Mouse (Mus musculus): Measurements from ENCODE around the gene Adora2a. TPM values are rescaled to one million over a fixed set of nuclear protein-coding genes. Genes with fewer than 3 reads are reported as not detected.
"Not testable (repeated sequence)": the region's sequence is repeated elsewhere in the genome, so short reads cannot be mapped to it uniquely, and the experiment has no call there.

Adora2a gene
- 1 to 10 TPM; 2.7 to 2.9 TPM for total RNA-seq (2021)
- long read RNA-seq, experiment 1, partial matches to known transcripts: 0 of 1 reads
- long read RNA-seq, experiment 1, other reads (novel, unspliced or antisense): 1 of 1 reads
- long read RNA-seq, experiment 2, partial matches to known transcripts: 0 of 1 reads
- long read RNA-seq, experiment 2, other reads (novel, unspliced or antisense): 0 of 1 reads

DNA sequence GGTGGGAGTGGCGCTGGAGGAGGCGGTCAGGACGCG, at the start of gene Adora2a:
Gene Adora2a (plus strand): TSS at position 6 of the 36 bp plus-strand sequence.
- intact Hi-C loops (cut with DNase I; ENCODE audit: low total_unique reads): loop anchor here (5.0 kb wide), 2 partner anchors 121 to 171 kb away; no protein-coding TSS in a partner anchor
- no peak for DNase-seq

GRCm38 (mm10) chr10:75273020-75273419, 43.7 kb upstream of the Adora2a start:
- intact Hi-C loops (cut with DNase I; ENCODE audit: low total_unique reads): loop anchor here (5.0 to 10.0 kb wide), 2 partner anchors 129 to 212 kb away; partner anchors contain the start of gene Upb1
- no peak for DNase-seq

DNA sequence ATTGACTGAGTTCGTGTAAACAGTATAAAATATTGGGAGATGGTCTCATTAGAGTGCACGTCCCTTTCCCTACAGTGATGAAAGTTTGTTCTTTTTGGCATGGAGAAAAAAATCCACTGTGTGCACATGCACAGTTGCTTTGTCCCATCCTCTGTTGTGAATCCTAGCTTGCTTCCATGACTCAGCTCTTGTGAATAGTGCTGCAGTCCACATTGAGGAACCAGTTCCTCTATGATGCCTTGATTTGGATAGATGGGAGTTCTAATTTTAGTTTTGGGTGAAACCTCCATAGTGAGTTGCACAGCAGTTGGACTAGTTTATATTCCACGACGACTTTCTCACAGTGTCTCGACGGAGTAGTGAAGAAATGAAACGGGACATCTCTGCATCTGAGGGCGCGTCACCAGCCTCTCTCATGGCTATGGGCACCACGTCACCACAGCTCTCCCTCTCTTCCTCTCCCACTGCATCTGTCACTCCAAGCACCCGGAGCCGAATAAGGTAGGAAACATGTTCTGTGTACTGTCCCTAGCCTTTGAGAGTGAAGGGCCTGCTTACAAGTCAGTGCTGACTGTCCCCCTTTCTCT, 40.2 kb upstream of the Adora2a start:
- DNase-seq: no peak
- intact Hi-C loops (cut with DNase I; ENCODE audit: low total_unique reads): loop anchor here (10.0 kb wide), 1 partner anchor 208 kb away; no protein-coding TSS in a partner anchor

DNA sequence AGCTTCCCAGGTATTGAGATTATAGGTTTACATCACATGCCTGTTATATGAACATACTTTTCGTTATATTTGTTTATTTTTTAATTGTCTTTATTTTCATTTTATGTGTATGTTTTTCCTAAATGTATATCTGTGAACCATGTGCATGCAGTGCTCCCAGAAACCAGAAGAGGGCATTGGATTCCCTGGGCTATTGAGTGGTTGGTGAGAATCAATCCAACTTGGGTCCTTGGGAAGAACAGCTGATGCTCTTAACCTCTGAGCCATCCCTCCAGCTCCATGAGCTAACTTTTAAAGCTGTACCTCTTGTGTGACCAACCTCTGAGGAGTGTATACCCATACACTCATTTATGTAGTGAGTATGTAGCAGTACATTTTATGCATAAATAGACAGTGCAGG, 39.2 kb upstream of the Adora2a start:
- intact Hi-C loops (cut with DNase I; ENCODE audit: low total_unique reads): loop anchor here (10.0 kb wide), 1 partner anchor 207 kb away; no protein-coding TSS in a partner anchor

GRCm38 (mm10) chr10:75282648-75283047, 34.0 kb upstream of the Adora2a start:
- no peak for DNase-seq
- intact Hi-C loops (cut with DNase I; ENCODE audit: low total_unique reads): loop anchor here (10.0 kb wide), 1 partner anchor 152 kb away; no protein-coding TSS in a partner anchor

More for the DNA sequence above, 39.2 kb upstream of the Adora2a start:
- DNase-seq: no peak

GRCm38 (mm10) chr10:75283821-75284220, 32.9 kb upstream of the Adora2a start:
- intact Hi-C loops (cut with DNase I; ENCODE audit: low total_unique reads): loop anchor here (10.0 kb wide), 1 partner anchor 151 kb away; no protein-coding TSS in a partner anchor
- DNase-seq: no peak

- intact Hi-C loops (cut with DNase I; ENCODE audit: low total_unique reads): loop anchor here (10.0 kb wide), 1 partner anchor 146 kb away; no protein-coding TSS in a partner anchor
- DNase-seq: no peak
Observed at GRCm38 (mm10) chr10:75288579-75288978, 28.1 kb upstream of the Adora2a start.

DNA sequence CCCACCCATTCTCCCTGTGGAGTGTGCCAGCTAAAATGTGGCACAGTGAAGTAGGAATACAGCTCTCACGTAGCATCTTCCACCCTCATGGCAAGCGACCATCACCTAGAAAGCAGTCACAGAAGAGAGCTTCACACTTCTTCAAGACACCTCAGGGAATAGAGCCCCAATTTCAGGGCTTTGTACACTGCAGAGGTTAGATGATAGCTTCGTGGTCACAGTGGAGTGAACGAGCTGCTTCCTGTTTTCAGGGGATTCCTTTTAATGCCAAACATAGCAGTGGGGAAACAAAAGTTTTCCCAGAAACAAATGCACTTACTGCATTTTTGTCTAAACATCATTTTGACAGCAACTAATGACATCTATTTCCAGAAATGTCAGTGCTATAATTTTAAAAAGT, 27.3 kb upstream of the Adora2a start:
- intact Hi-C loops (cut with DNase I; ENCODE audit: low total_unique reads): loop anchor here (10.0 kb wide), 1 partner anchor 145 kb away; no protein-coding TSS in a partner anchor
- DNase-seq: no peak

DNA sequence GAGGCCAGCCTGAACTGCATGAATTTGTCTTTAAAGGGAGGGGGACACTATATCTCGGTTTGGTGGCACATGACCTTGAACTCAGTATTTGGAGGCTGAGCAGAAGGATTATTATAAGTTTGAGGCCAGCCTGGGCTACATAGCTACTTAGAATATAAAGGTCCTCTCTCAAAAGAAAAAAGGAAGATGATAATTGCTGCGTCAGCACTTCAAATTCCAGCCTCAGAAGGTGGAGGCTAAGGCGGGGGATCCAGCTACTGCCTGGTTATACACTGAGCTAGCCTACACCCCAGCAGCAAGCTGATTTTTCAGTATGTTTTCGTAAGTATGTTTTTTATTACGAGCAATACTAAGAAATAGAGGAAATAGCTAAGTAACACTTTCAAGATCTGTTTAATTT, 26.0 kb upstream of the Adora2a start:
- intact Hi-C loops (cut with DNase I; ENCODE audit: low total_unique reads): no loop called here

GRCm38 (mm10) chr10:75291338-75291737, 25.3 kb upstream of the Adora2a start:
- DNase-seq: no peak
- intact Hi-C loops (cut with DNase I; ENCODE audit: low total_unique reads): no loop called here

More for the DNA sequence above, 26.0 kb upstream of the Adora2a start:
- no peak for DNase-seq

DNA sequence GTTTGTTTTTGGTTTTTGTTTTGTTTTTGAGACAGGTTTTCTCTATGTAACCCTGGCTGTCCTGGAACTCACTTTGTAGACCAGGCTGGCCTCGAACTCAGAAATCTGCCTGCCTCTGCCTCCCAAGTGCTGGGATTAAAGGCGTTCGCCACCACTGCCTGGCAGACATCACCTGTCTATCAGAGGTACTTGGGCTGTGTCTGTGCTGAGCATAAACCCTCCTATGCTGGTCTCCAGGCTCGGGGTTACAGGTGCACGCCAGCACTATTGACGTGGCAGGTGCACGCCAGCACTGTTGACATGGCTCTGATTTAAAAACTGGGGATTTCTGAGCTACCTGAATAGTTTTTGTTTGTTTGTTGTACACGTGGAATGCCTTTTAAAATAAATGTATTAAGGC, 24.5 kb upstream of the Adora2a start:
- DNase-seq; intact Hi-C loops (cut with DNase I; ENCODE audit: low total_unique reads): not testable (repeated sequence)

DNA sequence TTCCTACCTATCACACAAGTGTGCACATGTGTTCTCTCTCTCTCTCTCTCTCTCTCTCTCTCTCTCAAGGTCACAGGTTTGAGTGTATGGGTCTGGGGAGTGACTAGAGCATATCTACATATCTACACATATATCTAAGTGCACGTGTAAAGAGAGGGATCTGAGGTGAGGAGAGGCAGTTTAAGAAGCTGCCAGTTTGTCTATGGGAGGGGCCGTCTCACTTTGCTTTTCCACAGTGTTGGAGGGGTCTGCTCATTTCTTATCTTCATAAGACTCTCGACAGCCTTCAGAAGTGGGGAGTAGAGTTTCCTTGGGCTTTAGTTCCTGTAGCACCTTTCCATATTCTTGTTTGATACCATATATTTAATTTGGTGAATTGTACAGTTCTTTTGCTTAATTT, 23.4 kb upstream of the Adora2a start:
- intact Hi-C loops (cut with DNase I; ENCODE audit: low total_unique reads): no loop called here
- no peak for DNase-seq

DNA sequence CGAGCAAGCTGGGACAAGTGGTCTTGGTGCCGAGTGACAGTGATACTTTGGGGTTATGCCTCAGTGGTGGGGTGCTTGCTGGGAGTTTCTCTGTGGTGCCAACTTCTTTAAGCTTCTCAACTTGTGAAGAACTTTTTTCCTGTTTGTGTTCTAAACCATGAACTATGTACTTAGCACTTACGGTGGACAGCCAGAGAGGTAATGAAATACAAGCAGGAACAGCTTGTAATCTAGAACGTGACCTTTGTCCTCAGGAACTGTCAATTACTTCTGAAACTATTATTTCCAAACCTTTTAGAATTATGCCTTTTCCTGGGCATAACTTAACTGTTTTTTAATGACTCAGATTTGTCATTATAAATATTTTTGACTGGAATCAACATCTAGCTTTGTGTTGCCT, 22.3 kb upstream of the Adora2a start:
- intact Hi-C loops (cut with DNase I; ENCODE audit: low total_unique reads): no loop called here
- no peak for DNase-seq

GRCm38 (mm10) chr10:75294926-75295325, 21.8 kb upstream of the Adora2a start:
- intact Hi-C loops (cut with DNase I; ENCODE audit: low total_unique reads): no loop called here
- DNase-seq: no peak

GRCm38 (mm10) chr10:75298608-75299007, 18.1 kb upstream of the Adora2a start:
- intact Hi-C loops (cut with DNase I; ENCODE audit: low total_unique reads): no loop called here
- DNase-seq: no peak

- intact Hi-C loops (cut with DNase I; ENCODE audit: low total_unique reads): no loop called here
- peak; percentile 61 for DNase-seq
Observed at GRCm38 (mm10) chr10:75299785-75300418, 16.8 kb upstream of the Adora2a start.

- intact Hi-C loops (cut with DNase I; ENCODE audit: low total_unique reads): no loop called here
- DNase-seq: no peak
Observed at GRCm38 (mm10) chr10:75301195-75301806, 15.4 kb upstream of the Adora2a start.

- intact Hi-C loops (cut with DNase I; ENCODE audit: low total_unique reads): no loop called here
- no peak for DNase-seq
Observed at GRCm38 (mm10) chr10:75301937-75302336, 14.7 kb upstream of the Adora2a start.

DNA sequence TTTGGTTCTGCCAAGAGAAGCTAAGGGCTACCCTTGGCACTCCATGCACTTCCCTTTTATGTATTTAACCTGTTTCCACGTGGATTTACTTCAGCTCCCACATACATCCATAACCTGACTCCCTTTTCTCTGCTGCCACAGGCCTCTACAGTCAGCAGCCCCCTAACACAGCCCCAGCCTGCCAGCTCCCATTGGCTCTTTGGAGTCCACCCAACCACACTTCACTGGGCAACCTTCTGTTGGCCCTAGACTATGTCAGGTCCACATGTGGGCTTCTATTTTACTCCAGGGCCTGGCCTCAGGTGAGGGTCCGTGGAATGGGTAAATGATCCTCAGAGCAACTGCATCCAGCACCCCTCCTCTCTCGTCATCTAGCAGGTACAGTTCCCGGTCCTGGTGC, 14.1 kb upstream of the Adora2a start:
- no peak for DNase-seq
- intact Hi-C loops (cut with DNase I; ENCODE audit: low total_unique reads): no loop called here

- intact Hi-C loops (cut with DNase I; ENCODE audit: low total_unique reads): no loop called here
- DNase-seq: no peak
Observed at GRCm38 (mm10) chr10:75303324-75304048, 13.2 kb upstream of the Adora2a start.
